Mouse (Mus musculus) kidney, postnatal 25 days (tissue): ENCODE data around the gene Slc26a10.
"Not testable (repeated sequence)": the region's sequence is repeated elsewhere in the genome, so short reads cannot be mapped to it uniquely, and the experiment has no call there.

Source experiments
- DNase-seq, 2 experiments: peaks; one replicate each; pipeline ENCODE4 v3.0.0; 2021; ENCODE audit warnings: mixed read lengths in 2 of 2

Gene Slc26a10

GRCm38 (mm10) chr10:127160081-127160480, 20.4 kb downstream of the Slc26a10 start:
- no peak for DNase-seq

- DNase-seq: no peak
Measured at GRCm38 (mm10) chr10:127158471-127158870, 22.0 kb downstream of the Slc26a10 start.

DNA sequence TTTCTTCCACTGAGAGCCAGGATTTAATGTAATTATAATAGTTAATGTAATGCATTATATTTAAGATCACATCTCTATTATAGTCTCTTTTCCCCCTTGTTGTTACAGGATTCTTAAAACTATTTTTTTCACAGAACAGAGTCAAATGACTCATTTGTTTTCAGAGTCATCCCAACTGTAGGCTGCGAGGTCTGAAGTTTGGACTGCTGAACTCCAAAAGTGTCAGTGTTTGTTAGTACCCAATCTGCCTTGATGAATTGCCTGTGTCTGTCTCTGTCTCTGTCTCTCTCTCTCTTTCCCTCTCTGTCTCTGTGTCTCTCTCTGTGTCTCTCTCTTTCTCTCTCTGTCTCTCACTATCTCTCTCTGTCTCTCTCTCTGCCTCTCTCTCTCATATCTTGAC, 23.9 kb downstream of the Slc26a10 start:
- DNase-seq: no peak

GRCm38 (mm10) chr10:127156089-127156488, 24.4 kb downstream of the Slc26a10 start:
- no peak for DNase-seq

- no peak for DNase-seq
Measured at GRCm38 (mm10) chr10:127154652-127155051, 25.8 kb downstream of the Slc26a10 start.

DNA sequence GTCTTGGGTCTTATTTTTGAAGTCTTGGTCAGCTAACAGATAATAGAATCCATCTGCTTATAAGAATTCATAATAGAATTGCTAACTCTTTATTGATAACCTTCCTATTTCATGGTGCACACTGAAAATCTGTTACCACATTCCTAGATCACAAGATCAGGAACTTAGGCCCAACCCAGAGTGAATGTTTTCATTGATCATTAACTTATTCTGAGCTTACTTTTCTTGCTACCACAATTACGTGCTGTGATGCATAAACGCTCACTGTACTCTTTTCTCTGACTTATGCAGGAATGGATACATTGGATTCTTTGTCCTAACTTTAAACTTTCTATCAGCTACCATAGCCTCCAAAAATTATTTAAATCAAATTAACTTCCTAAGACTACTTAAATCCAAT, 26.2 kb downstream of the Slc26a10 start:
- no peak for DNase-seq

DNA sequence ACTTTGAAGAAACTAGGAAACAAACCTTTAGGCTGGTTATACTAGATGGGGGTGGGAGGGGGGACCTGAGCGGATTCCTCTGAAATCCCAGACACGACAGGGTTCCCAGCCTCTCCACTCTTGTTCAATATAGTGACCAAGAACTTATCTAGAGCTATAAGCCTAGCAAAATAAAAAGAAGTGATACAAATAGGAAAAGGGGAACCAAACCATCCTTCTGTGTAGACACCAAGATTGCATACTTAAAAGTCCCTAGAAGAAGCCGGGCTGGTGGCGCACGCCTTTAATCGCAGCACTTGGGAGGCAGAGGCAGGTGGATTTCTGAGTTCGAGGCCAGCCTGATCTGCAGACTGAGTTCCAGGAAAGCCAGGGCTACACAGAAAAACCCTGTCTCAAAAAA, 27.1 kb downstream of the Slc26a10 start:
- DNase-seq: no peak

DNA sequence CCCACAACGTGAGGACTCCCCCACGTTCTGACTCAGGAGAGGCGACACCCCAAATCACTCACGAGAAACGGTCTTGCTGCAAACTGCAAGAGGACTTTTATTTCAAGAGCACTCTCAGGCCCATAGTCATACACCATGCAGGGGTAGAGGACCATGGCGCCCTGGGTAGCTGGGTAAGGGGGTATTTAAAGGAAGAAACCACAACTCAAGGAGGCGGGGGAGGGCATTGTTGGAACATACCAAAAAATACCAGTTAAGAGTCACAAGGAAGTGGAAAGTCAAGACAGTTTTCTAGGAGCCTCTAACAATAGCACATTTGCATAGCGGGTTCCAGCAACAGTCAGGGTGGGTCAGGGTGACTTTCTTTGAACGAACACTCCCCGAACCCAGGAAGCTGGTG, 27.9 kb downstream of the Slc26a10 start:
- not testable (repeated sequence) for DNase-seq

- DNase-seq: not testable (repeated sequence)
Measured at GRCm38 (mm10) chr10:127151233-127151632, 29.2 kb downstream of the Slc26a10 start.

GRCm38 (mm10) chr10:127150471-127150872, 30.0 kb downstream of the Slc26a10 start:
- peak; percentile 71 to 86 for DNase-seq

DNA sequence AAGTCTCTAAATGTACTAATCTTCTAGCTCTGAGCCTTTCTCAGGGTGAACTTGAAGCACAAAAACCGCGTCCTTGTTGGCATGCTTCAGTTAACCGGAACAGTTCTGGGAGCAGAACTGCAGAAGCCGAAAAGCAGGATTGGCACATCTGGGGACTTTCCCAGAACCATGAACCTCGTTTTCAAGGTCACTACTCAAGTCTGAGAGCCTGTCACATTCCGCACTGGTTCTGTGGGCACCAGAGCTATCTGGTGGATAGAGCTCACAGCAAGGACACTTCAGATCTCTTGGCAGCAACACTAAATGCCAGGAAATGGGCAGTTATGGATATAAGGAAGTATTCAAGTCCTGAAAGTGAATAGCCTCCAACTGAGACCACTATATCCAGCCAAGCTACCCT, 33.3 kb downstream of the Slc26a10 start:
- peak; percentile 15 to 51 for DNase-seq

- no peak for DNase-seq
Measured at GRCm38 (mm10) chr10:127145303-127145702, 35.1 kb downstream of the Slc26a10 start.

DNA sequence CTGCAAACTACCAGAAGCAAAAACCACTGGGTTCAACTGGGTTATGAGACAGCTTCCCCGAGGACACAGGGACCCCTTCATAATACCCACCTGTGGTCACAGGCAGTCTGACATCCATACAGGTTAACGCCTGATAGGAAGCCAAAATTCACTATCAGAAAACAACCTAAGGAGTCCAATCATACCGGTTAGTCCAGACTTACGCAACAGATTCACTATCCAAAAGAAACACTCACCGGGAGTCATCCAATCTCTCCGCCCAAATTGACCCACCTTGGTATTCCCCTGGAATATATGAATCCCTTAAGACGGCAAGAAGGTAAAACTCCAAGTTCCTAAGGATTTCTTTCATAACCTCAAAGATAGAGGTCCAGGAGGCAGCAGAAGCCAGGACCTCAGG, 35.9 kb downstream of the Slc26a10 start:
- DNase-seq: no peak

GRCm38 (mm10) chr10:127143228-127143627, 37.2 kb downstream of the Slc26a10 start:
- no peak for DNase-seq

DNA sequence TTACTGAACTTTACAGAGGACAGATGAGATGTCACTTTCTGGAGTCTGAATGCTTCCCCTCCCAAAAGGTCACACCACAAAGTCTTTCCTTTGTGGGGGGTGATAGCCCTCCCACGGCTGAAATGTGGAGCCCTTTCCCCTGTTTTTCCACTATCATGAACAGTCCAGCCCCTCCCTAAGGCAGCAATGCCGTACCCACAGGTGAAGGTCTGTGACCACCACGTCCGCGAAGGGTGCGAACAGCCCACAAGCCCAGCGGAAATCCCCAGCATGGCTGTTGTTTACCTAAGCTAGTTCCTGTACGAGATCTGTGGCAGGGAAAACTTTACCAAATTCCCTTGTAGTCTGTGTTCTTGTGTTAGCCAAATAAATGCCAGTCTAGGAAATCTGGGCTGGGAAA, 38.9 kb downstream of the Slc26a10 start:
- no peak for DNase-seq

DNA sequence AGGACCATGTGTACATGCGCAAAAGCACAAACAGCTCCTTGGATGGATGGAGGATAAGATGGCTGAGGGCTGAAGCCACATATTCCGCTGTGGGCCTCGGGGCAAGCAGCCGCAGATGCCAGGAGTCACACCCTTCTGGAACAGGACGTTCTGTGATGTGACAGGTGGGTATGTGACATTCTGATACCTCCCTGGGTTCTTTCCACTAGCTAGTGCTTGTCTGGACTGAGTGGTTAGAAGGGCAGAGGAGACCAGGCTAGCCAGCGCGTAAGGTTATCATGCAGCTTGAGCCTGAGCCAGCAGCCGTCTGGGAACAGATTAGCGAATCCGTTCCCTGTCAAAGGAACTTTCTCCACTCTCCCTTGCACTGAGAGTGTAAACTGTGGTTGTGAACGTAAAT, 39.5 kb downstream of the Slc26a10 start:
- no peak for DNase-seq

DNA sequence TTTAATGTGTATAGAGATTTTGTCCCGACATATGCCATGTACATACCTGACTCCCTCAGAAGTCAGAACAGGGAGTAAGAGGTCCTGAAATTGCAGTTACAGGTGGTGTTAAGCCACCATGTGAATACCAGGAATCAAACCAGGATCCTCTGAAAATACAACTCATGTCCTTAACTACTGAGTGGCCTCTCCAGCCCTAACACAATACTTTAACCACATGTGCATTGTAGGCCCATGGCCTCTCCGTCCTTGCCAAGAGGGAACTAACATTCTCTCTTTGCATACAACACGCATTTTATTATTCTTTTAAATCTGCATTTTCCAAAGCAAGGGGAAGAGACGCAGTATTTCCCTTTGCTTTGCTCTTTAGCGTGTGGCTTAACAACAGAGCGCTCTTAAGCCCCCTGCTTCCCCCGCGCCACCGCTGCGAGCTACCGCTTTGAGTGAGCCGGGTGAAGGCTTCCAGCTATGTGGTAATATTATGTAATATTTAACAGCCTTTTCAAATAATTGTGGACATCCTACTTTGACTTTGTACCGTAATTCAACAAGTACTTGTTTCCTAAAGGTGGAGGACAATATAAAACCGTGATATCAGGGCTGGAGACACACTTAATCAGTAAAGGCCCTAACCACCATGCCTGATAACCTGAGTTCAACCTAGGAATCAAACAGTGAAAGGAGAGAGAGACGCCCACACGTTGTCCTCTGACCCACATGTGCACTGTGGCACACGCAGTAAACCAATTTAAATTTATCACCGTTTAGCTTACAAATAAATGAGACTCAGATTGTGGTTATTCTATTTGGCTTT, 41.9 kb downstream of the Slc26a10 start:
- no peak for DNase-seq

GRCm38 (mm10) chr10:127137896-127138295, 42.5 kb downstream of the Slc26a10 start:
- no peak for DNase-seq

DNA sequence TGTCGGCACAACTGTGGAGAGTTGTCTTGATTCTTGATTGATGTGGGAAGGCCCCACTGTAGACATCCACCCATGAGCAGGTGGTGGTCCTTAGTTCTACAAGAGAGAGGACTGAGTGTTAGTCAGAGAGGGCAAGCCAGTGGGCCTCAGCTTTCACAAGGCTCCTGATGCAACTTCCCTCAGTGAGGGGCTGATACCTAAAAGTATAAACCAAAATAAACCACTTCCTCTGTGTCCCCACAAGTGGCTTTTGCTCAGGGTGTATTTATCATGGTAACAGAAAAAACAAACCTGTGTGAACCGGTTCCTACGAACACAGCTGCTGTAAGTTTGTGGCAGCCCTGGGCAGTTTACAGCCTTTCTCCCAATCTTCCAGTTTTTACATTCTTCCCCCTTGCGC, 43.9 kb downstream of the Slc26a10 start:
- no peak for DNase-seq

GRCm38 (mm10) chr10:127135118-127135836, 45.2 kb downstream of the Slc26a10 start:
- DNase-seq: no peak

DNA sequence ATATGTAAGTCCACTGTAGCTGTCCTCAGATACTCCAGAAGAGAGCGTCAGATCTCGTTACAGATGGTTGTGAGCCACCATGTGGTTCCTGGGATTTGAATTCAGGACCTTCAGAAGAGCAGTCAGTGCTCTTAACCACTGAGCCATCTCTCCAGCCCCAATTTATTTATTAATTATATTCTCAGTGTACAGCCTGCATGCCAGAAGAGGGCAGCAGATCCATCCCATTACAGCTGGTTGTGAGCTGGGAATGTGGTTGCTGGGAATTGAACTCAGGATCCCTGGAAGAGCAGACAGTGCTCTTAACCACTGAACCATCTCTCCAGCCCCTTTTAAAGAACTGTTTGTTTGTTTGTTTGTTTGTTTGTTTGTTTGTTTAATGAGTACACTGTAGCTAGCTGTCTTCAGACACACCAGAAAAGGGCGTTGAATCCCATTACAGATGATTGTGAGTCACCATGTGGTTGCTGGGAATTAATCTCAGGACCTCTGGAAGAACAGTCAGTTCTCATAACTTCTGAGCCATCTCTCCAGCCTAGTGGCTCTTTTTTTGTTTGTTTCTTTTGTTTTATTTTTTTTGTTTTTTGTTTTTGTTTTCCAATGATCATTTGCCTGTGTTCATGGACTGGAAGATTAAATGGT, 45.9 kb downstream of the Slc26a10 start:
- DNase-seq: peak in 1 of 2 experiments; percentile 50

DNA sequence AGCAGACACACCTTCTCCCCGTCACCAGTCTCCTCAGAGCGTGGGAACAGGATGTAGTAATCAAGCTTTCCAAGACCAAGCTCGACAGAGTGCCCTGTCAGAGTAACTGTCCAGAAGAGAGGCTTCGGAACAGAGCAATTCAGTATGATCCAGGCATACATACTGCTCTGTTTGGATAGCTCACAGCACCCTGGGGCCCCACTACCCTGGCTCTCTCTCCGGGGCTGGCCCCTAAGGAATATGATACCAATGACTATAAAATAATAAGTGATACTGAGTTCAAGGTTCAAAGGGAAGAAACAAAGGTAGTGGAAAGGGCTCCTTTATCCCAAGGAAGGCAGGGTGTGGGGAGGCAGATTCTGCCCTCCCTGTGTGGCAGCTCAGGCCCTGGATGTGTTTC, 48.0 kb downstream of the Slc26a10 start:
- no peak for DNase-seq

DNA sequence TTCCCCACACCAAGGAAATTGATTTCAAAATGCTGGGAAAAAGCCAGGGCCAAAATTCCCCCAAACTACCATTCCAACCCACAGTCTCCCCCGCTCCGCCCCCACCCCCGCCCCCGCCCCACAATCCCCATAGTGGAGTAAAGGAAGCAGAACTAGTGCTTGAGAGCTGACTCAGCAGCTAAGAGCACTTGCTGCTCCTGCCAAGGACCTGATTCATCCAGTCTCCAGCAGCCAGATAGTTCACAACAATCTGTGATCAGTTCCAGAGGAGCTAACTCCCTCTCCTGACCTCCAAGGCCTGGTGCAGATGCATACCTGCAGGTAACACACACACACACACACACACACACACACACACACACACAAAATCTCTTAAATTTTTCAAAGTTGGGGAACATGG, 51.0 kb downstream of the Slc26a10 start:
- no peak for DNase-seq
